ENCODE assay signal across 35 mouse cellular contexts in genomic region chr11:76614246-76614645, GRCm38 (mm10). TPM values are rescaled to one million over a fixed set of nuclear protein-coding genes. Genes with fewer than 3 reads are reported as not detected.
A peak's percentile ranks its signal among the peaks of the same experiment; 100 is the strongest.
DNase-seq lines count a peak whose midpoint lies in the region; ATAC-seq and TF ChIP-seq lines count a peak whose summit lies in the region.
"Had no signal": no experiment of that assay in that cellular context is flagged by ENCODE, and none has a peak within 500 bp of the region (broad histone marks: within the 10 kb centered on the region; RNA-seq: fewer than 3 reads in every experiment).

No protein-coding gene starts in this region.

- H3K27ac ChIP-seq in MEL (ENCODE audit: control insufficient read depth, low read depth, low read length), result no peak overlapping the region
- no peak overlapping the region for H3K27ac ChIP-seq in heart, adult 2 months
- H3K27ac ChIP-seq: embryonic facial prominence, embryonic 10.5 days; embryonic facial prominence, embryonic 13.5 days; forebrain, embryonic 12.5 days; hindbrain, embryonic 12.5 days had no signal

- no peaks in the 10 kb centered on the region for H3K4me1 ChIP-seq in MEL (ENCODE audit: control insufficient read depth in 1 of 2, insufficient read depth in 2 of 2, low read length in 2 of 2)
- H3K4me1 ChIP-seq in heart, adult 2 months (ENCODE audit: control insufficient read depth, insufficient read depth, low read length), result no peaks in the 10 kb centered on the region

- no peak for TF ChIP-seq RAD21 in MEL (IDR thresholded peaks at IDR 0.05; ENCODE audit: low read depth, low read length)

- H3K79me2 ChIP-seq in MEL (ENCODE audit: control insufficient read depth, insufficient read depth, low read length, poor library complexity), result no peaks in the 10 kb centered on the region
- H3K79me2 ChIP-seq in heart, adult 2 months (replicated peaks; ENCODE audit: control insufficient read depth, insufficient read depth, low read length), result no peaks in the 10 kb centered on the region

- intact Hi-C loops in heart, adult 2 months (cut with DNase I), result no loop called here

- WGBS in heart, adult 2 months, result 48% methylated on average over 2 of the region's 2 CpGs

- TF ChIP-seq POLR2A in MEL (IDR thresholded peaks at IDR 0.05; ENCODE audit: control insufficient read depth in 1 of 2, insufficient read depth in 1 of 2, low read depth in 1 of 2, low read length in 2 of 2, poor library complexity in 1 of 2), result no peak
- TF ChIP-seq POLR2A in heart, adult 2 months (IDR thresholded peaks at IDR 0.05; ENCODE audit: insufficient read depth, low read depth, low read length), result no peak

- no peak overlapping the region for H3K4me3 ChIP-seq in MEL (ENCODE audit: control insufficient read depth in 1 of 2, insufficient read depth in 1 of 2, low read depth in 2 of 2, low read length in 2 of 2)
- no peak overlapping the region for H3K4me3 ChIP-seq in heart, adult 2 months
- H3K4me3 ChIP-seq: embryonic facial prominence, embryonic 10.5 days; embryonic facial prominence, embryonic 13.5 days; erythroblast, embryonic 14.5 days; forebrain, embryonic 12.5 days; forebrain, embryonic 15.5 days; hindbrain, embryonic 12.5 days had no signal

- no peak for ATAC-seq in megakaryocyte, adult 5-6 weeks (ENCODE audit: poor library complexity, severe bottlenecking)
- ATAC-seq: activated CD4-positive, CD25-positive, alpha-beta regulatory T cell, adult 4 months; CD4-positive, CD25-positive, alpha-beta regulatory T cell, adult 4 months; forebrain, embryonic 15.5 days; hindbrain, postnatal 0 days; inflammation-experienced regulatory T-cells, adult 6 months; intestine, embryonic 16.5 days; Patski had no signal

- TF ChIP-seq EP300 in MEL (IDR thresholded peaks at IDR 0.05; ENCODE audit: low read depth in 1 of 2, low read length in 2 of 2), result no peak
- TF ChIP-seq EP300 in heart, adult 2 months (IDR thresholded peaks at IDR 0.05; ENCODE audit: insufficient read depth, low read depth, low read length), result no peak

- H3K36me3 ChIP-seq in MEL (ENCODE audit: control insufficient read depth in 1 of 2, insufficient read depth in 2 of 2, low read length in 2 of 2), result no peaks in the 10 kb centered on the region
- no peaks in the 10 kb centered on the region for H3K36me3 ChIP-seq in heart, adult 2 months (ENCODE audit: control insufficient read depth, insufficient read depth, low read length)
- H3K36me3 ChIP-seq: embryonic facial prominence, embryonic 10.5 days; embryonic facial prominence, embryonic 13.5 days; forebrain, embryonic 12.5 days; forebrain, embryonic 15.5 days; hindbrain, embryonic 12.5 days had no signal

- no peak overlapping the region for H3K9ac ChIP-seq in MEL (ENCODE audit: control insufficient read depth, low read depth, low read length, poor library complexity, severe bottlenecking)
- H3K9ac ChIP-seq in heart, adult 2 months (ENCODE audit: low read depth, low read length), result no peak overlapping the region
- H3K9ac ChIP-seq: embryonic facial prominence, embryonic 13.5 days; forebrain, embryonic 12.5 days; forebrain, embryonic 15.5 days had no signal

- no peak for TF ChIP-seq CTCF in MEL (IDR thresholded peaks at IDR 0.05 in 2 of 3, conservative IDR thresholded peaks at IDR 0.05 in 1 of 3; ENCODE audit: control insufficient read depth in 1 of 3, insufficient read depth in 1 of 3, low read depth in 2 of 3, low read length in 3 of 3, poor library complexity in 1 of 3, severe bottlenecking in 1 of 3)
- no peak for TF ChIP-seq CTCF in heart, adult 2 months (IDR thresholded peaks at IDR 0.05)

- H3K27me3 ChIP-seq in MEL (ENCODE audit: control insufficient read depth in 1 of 2, insufficient read depth in 2 of 2, low read length in 2 of 2), result peaks cover 3 to 10% of the 10 kb centered on the region in 2 experiments
- H3K27me3 ChIP-seq in heart, adult 2 months (ENCODE audit: control insufficient read depth, insufficient read depth, low read length), result no peaks in the 10 kb centered on the region; the same call in 1 of the 2 replicates
- H3K27me3 ChIP-seq: embryonic facial prominence, embryonic 13.5 days; hindbrain, embryonic 12.5 days; Patski had no signal

- H3K9me3 ChIP-seq in MEL (replicated peaks; ENCODE audit: insufficient read depth, low read length), result no peaks in the 10 kb centered on the region
- H3K9me3 ChIP-seq: embryonic facial prominence, embryonic 10.5 days; embryonic facial prominence, embryonic 13.5 days; forebrain, embryonic 12.5 days; forebrain, embryonic 15.5 days; hindbrain, embryonic 12.5 days had no signal

- peak; percentile 34 for DNase-seq in retina, postnatal 1 day
- DNase-seq in retina, embryonic 14.5 days (ENCODE audit: low spot score), result no peak
- peak; percentile 44 for DNase-seq in MEL (ENCODE audit: low read depth, low spot score)
- DNase-seq in ZHBTc4 (ENCODE audit: low read depth, low spot score), result peak; percentile 87
- no peak for DNase-seq in heart, adult 2 months
- DNase-seq: adrenal gland, adult 8-10 months; adrenal gland, postnatal 25 days; cerebellum, adult 11-12 months; cerebellum, adult 8-10 months; cerebellum, postnatal 10 days; cerebellum, postnatal 36 days; embryo, embryonic 11 days; gastrocnemius, postnatal 10 days; gastrocnemius, postnatal 36 days; kidney, adult 18-20 months had no signal

TF ChIP-seq in MEL, 35 proteins besides CTCF, POLR2A, EP300 and RAD21:
- no peak for TF ChIP-seq NELFE (IDR thresholded peaks at IDR 0.05; ENCODE audit: low read depth, low read length)
- TF ChIP-seq TCF12 (IDR thresholded peaks at IDR 0.05; ENCODE audit: low read depth, low read length), result no peak
- no peak for TF ChIP-seq ELF1 (IDR thresholded peaks at IDR 0.05; ENCODE audit: low read depth, low read length)
- no peak for TF ChIP-seq SMC3 (IDR thresholded peaks at IDR 0.05; ENCODE audit: low read depth, low read length)
- no peak for TF ChIP-seq RCOR1 (IDR thresholded peaks at IDR 0.05; ENCODE audit: low read depth, low read length)
- TF ChIP-seq ZKSCAN1 (IDR thresholded peaks at IDR 0.05; ENCODE audit: low read depth, low read length), result no peak
- TF ChIP-seq MYC (IDR thresholded peaks at IDR 0.05; ENCODE audit: low read depth, low read length), result no peak
- TF ChIP-seq JUND (IDR thresholded peaks at IDR 0.05; ENCODE audit: low read depth, low read length), result no peak
- TF ChIP-seq MAFK (IDR thresholded peaks at IDR 0.05; ENCODE audit: borderline replicate concordance, low read depth, low read length), result no peak
- TF ChIP-seq MAZ (IDR thresholded peaks at IDR 0.05; ENCODE audit: low read depth, low read length), result no peak
- no peak for TF ChIP-seq UBTF (IDR thresholded peaks at IDR 0.05; ENCODE audit: borderline replicate concordance, insufficient read depth, low read depth, low read length)
TF ChIP-seq in MEL: peak in this region for 0.

RNA-seq across cellular contexts. Expression of gene Abr, which starts 7.9 kb away (rescaled TPM):
- total RNA-seq in MEL (2012; rRNA removed), result 3.3 and 3.8 TPM in 2 replicates
- 1 to 10 TPM in 1 of 2 experiments, not detected in 1; 8.8 TPM for polyA plus RNA-seq in MEL (2012; ENCODE audit: insufficient read depth in 1 of 2, insufficient read length in 2 of 2, low read depth in 1 of 2, low replicate concordance in 2 of 2, missing spikeins in 1 of 2)
- 45.8 and 47.9 TPM in 2 replicates for total RNA-seq in megakaryocyte, adult 5-6 weeks (2015)
- total RNA-seq in megakaryocyte, adult 5-6 weeks (2017), result 78.4 and 84.4 TPM in 2 replicates
- 10 to 100 TPM; 23.4 to 32.2 TPM for total RNA-seq in heart, adult 2 months (2021)
- polyA plus RNA-seq in heart, adult 2 months (2012; rRNA removed), result 26.6 and 37.5 TPM in 2 replicates

RNA-seq across cellular contexts. Expression of gene Bhlha9, which starts 58.0 kb away (rescaled TPM):
- total RNA-seq in MEL (2012; rRNA removed), result not detected in 2 replicates
- not detected for polyA plus RNA-seq in MEL (2012; ENCODE audit: insufficient read depth in 1 of 2, insufficient read length in 2 of 2, low read depth in 1 of 2, low replicate concordance in 2 of 2, missing spikeins in 1 of 2)
- total RNA-seq in megakaryocyte, adult 5-6 weeks (2015), result 0.18 TPM in 1 of 2 replicates, not detected in the other
- not detected in 2 replicates for total RNA-seq in megakaryocyte, adult 5-6 weeks (2017)
- not detected for total RNA-seq in heart, adult 2 months (2021)
- polyA plus RNA-seq in heart, adult 2 months (2012; rRNA removed), result not detected in 2 replicates
- total RNA-seq: adrenal gland, adult 8-10 months; adrenal gland, postnatal 25 days; gastrocnemius, adult 18-20 months; gastrocnemius, postnatal 10 days; gastrocnemius, postnatal 36 days; granulocyte monocyte progenitor cell, adult 5-6 weeks; heart, adult 8-10 months; heart, postnatal 25 days; hematopoietic stem cell, adult 5-6 weeks had no signal
- polyA plus RNA-seq: activated CD4-positive, CD25-positive, alpha-beta regulatory T cell, adult 4 months; CD4-positive, CD25-positive, alpha-beta regulatory T cell, adult 4 months; embryonic facial prominence, embryonic 10.5 days; embryonic facial prominence, embryonic 13.5 days; erythroblast, embryonic 14.5 days; forebrain, embryonic 12.5 days; heart, embryonic 14.5 days; heart, postnatal 0 days; inflammation-experienced regulatory T-cells, adult 6 months had no signal

Comparison
In these comparisons a context has a peak if more than half of its experiments do, and no peak if none do; other contexts are left out.
1. DNase-seq: peak in retina, postnatal 1 day (single experiment), MEL (single experiment) and ZHBTc4 (single experiment); none in retina, embryonic 14.5 days (single experiment) and heart, adult 2 months (0 of 2).